Mouse (Mus musculus) T-helper 2 cell (primary cell): Measurements from ENCODE around the gene C1qtnf6.

Experiments used
- in situ Hi-C: fragments of 300-600 bp; cut with MboI, MseI; formaldehyde crosslinking; loops from one replicate; pipeline ENCODE4 v1.15.1; 2025; ENCODE audit warnings: high pct_unique_total_duplicates

The C1qtnf6 gene

DNA sequence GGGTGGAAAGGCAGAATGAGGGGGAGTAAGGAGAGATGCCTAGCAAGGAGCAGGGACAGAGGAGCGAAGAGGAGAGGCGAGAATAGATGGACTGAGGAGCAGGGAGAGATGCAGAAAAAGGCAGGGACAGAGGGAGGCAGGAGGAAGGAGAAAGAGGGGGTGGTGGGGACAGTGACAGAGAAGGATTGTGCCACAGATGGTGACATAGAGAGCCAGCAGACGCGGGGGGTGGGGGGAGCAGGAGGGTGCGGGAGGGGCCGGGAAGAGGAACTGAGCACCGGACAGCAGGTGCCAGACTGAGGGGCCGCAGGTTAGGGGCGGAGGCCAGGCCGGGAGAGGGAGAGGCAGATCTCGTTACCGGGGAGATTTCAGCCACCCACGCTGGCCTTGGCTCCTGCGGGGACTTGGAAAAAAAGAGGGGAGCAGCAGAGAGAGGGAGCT lies 13.4 kb upstream of the C1qtnf6 start, which contains the start of gene Sstr3:
Sstr3 (minus strand) TSS at position 125 of the 441 bp plus-strand sequence.
- in situ Hi-C loops, result loop anchor here (5.0 kb wide), 1 partner anchor 287 kb away; no protein-coding TSS in a partner anchor

DNA sequence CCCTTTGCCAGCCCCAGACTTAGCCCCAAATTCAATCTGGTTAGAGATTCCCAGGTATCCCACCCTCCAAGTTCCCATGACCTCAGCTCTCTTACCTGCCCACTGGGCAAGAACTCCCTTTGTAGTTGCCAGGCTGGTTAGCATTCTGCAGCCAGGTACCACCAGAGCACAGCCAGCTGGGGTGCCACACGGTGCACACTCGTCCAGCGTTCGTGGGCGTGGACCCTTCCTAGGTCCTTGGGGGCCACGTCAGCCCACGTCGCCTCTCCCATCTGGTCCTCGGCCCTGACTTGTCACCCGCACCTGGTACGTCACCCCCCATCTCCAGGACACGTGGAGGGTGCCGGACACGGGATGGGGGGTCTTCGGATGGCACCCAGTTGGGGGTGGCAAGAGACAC lies 12.8 kb upstream of the C1qtnf6 start:
- in situ Hi-C loops, result loop anchor here (5.0 kb wide), 1 partner anchor 287 kb away; no protein-coding TSS in a partner anchor

DNA sequence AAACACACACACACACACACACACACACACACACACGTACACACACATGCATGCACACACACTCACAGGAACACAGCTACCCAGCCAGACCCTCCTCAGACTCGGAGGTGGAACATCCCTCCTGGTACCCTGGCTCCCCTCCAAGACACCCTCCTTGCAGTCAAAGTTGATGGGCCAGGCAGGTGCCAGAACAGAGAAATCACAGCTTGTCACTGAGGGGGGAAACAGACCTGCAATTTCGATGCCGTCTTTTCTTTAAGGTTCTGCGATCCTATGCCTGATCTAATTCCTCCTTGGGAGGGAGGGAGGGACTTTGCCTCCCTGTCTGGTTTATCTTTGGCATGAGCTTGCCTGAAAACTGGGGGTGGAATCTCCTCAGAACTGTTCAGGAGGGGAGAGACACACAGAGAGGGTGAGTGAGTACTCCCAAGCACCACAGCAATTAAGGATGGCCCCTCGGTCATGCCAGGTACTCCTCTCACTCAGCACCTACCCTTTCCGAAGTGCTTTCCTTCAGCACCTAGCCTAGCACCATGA lies 11.6 kb upstream of the C1qtnf6 start:
- in situ Hi-C loops, result loop anchor here (5.0 kb wide), 1 partner anchor 286 kb away; no protein-coding TSS in a partner anchor

DNA sequence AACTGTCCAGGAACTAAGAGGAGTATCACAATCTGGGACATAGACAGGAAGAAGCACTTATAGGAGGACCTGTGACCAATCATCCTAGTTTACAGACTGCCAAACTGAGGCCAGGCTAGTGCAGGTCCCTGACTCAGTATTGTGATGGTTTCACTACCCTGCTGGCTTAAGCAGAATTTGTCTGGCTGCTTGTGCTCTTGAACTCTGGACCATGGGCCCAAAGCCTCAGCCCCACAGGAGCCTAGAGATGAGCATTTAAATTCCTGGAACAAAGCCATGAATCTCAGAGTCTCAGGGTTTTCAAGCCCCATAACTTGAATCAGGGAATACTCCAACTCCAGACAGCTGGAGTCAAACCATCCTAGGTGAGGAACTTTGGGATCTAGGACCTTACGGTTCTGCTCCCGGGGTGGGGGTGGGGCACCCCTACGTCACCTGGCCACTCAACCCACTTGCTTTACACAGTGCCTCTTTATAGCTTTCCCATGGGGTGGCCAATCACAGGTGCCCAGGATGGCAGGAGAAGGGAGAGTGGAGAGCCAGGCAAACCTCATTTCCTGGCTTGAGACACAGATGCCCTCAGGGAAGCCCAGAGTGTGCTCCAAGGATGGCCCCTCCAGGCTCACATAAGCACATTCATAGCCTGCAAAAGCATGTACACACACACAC lies 11.0 kb upstream of the C1qtnf6 start:
- in situ Hi-C loops, result loop anchor here (5.0 kb wide), 1 partner anchor 285 kb away; no protein-coding TSS in a partner anchor

DNA sequence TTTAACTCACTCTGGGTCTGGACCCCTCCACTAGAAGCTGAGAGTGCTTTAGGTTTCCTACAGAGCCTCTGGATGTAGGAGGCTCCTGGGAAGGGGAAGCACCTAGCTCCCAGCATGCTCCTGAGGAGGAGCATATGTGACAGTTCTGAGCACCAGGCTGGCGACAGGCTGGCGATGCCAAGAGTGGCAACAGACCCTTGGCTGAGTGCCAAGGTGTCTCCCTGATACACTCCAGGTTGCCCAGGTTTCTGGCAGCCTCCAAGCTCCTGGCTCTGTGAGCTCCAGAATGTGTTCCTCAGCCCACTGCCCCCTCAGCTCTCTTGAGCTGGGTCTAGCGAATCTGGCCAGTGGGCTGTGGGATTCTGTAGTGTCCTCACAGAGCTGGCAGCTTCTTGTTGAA lies 10.4 kb upstream of the C1qtnf6 start:
- in situ Hi-C loops, result loop anchor here (5.0 kb wide), 1 partner anchor 284 kb away; no protein-coding TSS in a partner anchor

DNA sequence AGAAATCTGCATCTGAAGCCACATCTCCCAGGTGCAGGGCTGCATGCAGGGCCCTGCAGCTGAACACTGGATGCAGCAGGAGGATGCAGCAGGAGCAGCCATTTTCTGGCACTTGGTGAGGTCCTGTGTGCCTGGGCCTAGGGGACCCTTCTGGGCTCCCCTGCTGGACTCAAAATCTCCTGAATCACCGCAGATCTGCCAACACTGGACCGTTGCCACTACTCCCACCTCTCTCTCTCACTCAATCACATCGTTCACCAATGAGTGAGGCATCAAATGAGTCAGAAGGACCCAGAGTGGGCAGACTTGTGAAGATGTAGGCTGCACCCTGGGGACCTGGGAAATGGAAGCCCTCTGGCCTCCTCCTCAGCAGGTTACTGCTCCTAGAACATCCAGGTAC lies 9.8 kb upstream of the C1qtnf6 start:
- in situ Hi-C loops, result loop anchor here (5.0 kb wide), 1 partner anchor 284 kb away; no protein-coding TSS in a partner anchor

DNA sequence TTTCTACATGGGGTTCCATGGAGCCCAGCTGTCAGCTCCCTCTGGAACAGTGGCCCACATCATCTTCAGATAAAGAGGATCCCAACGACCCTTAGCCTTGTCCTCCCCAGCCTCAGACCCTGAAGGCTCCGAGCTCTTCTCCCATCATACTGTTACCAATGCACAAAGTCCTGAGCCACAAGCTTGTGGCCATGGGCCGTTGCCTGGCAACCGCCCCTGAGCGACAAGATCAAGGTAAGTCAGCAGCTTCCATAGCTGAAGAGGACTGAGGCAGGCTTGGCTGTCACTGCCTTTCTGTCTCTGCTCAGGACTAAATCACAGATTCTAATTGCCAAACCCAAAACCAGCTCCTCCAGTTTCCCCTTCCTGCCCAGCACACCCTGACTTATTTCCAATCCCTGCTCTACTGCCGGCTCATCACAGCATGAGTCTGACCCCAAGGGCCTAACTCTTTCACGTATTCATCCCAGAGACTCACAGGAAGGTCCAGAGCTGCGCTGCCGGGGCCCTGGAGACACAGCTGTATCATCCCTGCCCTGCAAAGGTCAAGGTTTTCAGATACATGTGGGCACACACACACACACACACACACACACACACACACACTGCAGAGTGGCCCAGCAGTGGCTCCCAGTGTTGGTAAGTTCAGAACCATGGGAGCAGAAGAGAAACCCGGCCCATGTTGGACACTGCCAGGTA lies 4.7 kb upstream of the C1qtnf6 start:
- in situ Hi-C loops, result no loop called here

DNA sequence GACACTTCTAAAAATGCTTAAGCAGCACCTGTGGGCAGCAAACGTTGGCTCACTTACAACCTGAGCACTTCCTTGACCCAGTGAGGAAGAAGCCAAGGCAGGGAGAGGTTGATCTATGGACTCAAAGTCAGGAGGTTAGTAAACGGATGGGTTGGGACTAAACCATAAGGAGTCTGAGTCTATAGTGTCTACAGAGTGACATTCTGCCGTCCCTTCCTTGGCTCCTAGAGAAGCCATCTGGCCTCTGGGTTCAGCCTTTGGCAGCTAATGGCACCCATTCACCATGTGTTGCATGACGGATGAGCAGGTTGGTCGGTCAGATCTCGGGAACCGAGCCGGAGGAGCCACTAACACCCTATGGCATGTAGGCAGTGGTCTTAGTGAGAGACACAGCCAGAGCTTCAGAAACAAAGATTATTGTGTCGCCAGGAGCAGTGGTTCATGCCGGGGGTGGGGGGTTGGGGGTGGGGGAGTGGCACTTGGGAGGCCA lies 2.2 kb upstream of the C1qtnf6 start:
- in situ Hi-C loops, result loop anchor here (5.0 kb wide), 1 partner anchor 86 kb away; no protein-coding TSS in a partner anchor

DNA sequence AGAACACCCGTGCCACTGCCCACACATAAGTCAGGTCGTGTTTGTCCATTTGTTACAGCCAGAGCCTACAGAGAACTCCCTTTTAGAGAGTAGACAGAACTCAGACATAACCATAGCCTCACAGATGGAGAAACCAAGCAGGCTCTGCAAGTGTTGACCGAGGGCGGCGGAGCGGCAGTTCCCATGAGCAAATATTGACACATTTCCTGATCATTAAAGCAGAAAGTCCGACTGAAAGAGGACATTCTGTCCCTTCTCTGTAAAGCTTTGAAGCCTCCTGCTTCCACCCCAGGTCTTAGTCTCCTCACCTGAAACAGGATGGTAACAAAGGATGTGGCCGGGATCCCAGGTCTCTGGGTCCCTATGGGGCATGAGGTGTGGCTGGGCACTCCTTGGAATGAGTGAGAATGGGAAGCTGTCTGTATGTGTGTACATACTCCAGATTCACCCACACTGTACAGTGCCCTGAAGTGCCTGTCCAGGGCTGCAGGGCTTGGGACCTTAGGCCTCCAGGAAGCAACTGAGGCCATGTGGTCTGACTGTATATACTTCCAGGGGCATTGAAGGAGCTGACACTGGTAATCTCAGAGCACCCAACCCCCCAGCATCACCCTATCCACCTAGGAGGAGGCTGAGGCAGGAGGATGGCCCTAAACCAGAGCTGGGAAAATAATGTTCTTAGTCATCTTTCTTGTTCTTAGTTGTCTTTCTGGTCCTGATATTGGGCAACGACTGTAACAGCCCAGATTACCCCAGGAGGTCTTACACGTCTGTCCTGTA lies 1.5 kb upstream of the C1qtnf6 start:
- in situ Hi-C loops, result loop anchor here (5.0 kb wide), 1 partner anchor 85 kb away; no protein-coding TSS in a partner anchor

DNA sequence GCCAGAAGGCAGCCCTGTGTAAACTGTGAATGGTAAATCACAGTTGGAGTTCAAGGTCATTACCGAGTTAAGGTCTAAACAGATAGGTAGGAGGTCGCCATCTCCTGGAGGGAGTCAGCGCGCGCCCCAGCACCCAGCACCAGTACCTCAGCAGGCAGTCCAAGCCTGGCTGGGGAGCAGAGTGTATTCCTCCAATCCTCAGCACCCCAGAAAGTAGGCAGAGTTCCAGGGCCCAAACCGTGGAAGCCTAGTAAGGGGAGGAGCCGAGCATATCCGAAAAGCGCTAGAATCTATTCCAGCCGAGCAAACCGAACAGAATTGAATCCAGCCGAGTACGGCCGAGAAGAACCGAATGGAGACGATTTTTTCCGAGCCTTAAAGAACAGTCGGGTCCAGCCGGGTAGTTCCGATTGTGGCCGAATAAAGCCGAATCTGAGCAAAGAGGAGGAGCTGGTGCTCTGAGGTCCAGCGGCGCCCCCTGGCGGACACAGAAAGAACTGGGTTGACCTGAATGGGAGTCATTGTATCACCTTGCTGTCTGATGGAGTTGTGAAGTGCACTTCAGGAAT lies 769 bp upstream of the C1qtnf6 start:
- in situ Hi-C loops, result loop anchor here (5.0 kb wide), 1 partner anchor 85 kb away; no protein-coding TSS in a partner anchor

DNA sequence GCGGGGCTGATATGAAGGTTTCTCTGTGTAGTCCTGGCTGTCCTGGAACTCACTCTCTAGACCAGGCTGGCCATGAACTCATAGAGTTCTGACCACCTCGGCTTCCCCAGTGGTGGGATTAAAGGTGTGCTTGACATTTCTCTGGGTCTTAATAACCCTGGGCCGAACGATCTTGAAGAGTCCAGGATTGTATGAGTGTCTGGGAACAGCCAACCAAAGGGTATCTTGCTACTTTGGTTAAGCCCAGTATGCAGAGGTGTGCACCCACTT lies 170 bp upstream of the C1qtnf6 start:
- in situ Hi-C loops, result loop anchor here (5.0 kb wide), 1 partner anchor 84 kb away; no protein-coding TSS in a partner anchor

DNA sequence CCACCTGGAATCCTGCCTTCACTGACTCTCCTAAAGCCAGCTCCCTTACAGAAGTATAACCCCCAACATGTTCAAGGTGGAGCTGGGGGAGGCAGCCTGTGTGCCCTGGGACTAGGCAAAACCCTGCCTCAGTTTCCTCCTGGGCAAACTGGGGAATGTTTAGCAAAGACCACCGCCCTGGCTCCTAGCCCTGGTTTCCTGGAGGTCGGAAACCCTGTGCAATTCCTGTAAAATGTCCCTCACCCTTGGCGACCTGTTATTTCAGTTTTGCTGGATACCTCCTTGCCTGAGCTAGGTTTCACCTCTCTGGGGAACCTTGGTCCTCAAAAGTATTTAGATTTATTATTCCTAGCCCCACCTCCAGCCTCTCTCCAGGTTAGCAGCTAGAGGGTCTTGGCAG lies 1.1 kb downstream of the C1qtnf6 start:
- in situ Hi-C loops, result loop anchor here (5.0 kb wide), 1 partner anchor 83 kb away; no protein-coding TSS in a partner anchor

DNA sequence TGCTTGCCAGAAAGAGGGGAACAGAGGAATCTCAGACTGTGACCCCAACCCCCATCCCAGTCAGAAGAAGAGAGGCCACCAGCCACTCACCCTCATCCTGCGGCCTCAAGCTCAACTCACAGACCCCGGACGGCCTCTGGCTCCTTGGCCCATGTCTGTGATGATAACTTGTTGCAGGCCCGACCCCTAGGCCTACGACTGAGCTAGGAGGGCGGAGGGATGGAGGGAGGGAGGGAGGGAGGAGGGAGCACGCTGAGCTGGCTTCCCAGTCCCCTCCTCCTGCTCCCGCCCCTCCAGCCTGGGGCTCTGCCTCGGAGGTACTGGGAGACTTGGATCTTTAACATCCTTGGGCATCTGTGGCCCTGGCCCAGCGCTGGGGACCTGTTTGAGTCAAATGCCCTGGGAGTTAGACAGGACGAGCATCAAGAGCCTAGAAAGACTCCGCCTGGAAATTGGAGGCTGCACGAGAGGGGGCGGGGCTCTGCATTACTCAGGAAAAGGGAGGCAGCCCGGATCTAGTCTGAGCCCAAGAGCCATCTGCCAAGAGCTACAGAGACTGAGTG lies 1.7 kb downstream of the C1qtnf6 start:
- in situ Hi-C loops, result no loop called here

DNA sequence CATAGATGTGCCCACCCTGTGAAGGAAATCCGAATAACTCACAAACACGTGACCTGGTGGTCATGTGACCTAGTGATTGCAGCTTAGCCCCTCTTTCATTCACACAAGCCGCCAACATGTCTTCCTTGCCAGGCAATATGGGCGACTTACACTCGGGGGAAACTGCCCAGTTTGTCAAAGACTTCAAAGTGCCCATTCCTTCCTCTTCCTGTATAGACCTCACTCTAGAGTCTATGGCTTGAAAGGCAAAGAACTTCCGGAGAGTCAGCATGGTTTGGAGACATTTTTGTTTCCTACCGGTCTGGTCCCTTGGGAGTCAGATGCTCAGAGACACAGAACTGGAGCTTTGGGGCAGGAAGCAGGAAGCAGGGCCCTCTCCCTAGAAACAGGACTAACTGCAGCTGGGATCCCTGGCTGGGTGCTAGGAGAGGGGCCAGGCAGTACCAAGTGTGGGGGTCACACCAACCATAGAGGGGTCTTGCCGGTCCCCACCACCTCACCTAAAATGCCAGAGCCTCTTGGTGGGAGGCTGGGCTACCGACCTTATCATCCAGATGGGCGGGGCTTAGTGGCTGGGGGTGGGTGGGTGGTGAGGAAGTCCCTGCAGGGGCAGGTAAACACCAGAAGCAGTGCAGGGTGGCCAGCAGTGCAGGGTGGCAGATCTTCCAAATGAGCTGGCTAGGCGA lies 2.3 kb downstream of the C1qtnf6 start:
- in situ Hi-C loops, result no loop called here

DNA sequence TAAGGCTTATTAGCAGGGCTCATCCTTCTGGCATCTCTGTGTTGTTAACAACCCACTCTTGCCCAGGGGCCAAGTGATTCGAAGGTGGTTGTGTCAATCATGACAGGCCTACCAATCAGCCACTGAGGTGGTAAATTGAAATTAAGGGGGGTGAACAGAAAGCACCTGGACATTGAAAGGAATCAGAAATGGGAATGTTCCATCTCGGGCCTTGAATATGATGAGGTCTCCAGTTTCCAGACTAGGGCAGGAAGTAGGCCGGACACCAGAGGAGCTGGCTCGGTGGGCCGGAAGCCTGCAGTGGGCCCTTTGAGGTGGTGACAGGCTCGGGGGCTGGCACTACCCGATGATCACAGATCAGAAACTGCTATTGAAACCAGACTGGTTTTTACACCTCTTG lies 3.2 kb downstream of the C1qtnf6 start:
- in situ Hi-C loops, result no loop called here

DNA sequence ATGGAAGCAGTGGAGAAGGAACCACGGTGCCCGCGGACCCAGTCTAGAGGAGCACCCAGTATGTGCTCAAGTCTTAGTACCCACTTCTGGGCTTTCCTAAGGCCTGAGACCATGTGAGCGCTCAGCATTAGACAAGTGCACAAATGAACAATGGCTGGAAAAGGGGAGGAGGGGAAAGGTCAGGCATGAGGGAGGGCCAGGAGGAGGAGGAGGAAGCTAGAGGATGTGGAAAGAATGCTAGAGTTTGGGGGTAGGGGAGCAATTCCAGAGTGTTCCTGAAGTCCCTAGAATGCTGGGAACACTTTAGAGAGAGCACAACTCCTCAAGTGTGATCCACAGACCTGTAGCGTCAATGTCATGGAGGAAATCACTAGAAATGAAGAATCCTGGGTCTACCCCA lies 7.1 kb downstream of the C1qtnf6 start:
- in situ Hi-C loops, result no loop called here

DNA sequence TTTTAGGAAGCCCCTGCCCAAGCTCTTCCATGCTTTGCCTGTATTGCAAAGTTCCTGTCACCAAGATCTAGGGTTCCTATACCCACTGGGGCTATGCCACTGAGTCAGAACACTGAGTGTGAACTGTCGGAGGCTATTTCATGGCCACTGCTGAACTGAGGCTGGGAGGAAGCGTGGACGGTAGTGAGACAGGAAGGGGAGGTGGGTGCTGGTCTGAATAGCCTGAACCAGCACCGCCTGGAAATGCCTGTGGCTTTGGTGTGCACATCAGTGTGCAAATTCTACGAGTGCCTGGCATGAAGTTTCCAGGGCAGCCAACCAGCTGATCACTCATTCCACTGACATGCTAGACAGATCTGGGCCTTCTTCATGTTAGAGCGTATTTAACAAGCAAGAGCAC lies 9.3 kb downstream of the C1qtnf6 start:
- in situ Hi-C loops, result no loop called here

DNA sequence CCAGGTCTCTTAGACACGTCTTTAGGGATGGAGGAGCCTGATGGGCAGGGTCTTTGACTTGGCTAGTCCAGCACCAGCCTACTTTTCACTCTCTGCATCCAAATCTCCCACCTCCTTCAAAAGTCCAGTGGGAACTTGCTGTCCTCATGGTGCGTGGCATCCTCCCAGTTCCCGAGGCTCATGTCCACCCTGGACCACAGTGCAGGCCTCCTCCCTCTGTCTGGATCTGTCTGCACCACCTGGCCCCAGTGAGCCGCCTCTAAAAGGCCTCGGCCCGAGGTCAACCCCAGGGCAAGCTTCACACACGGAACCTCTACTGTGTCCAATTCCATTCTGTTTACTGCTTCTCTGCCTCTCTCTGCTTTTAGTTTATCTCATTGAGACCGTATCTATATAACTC lies 9.9 kb downstream of the C1qtnf6 start:
- in situ Hi-C loops, result no loop called here

DNA sequence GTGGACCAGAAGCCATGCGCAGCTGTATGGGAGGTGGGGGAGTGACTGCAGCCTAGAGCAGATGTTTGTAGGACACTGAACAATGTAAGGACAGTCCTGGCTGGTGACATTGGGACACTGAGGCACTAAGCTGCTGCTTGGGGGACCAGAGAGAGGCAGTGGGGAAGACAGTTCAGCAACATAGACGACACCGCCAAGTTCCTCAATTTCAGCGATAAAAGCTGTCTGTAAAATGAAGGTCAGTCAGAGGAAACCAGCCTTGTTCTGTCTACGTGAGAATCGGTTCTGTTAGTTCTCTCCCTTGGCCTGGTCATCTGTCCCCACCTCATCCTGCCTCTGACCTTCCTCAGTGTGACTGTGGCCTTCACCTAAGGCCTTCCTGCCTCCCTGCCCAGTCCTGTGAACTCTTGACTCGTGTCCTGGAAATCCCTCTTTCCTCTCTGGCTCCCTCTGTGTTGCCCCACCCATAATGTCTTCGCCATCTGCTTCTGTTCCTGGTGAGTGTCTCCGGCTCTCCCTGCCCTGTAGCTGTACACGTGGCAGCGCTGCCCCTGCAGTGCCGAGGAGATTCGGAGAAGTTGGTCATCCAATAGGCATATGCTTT lies 11.0 kb downstream of the C1qtnf6 start:
- in situ Hi-C loops, result no loop called here

DNA sequence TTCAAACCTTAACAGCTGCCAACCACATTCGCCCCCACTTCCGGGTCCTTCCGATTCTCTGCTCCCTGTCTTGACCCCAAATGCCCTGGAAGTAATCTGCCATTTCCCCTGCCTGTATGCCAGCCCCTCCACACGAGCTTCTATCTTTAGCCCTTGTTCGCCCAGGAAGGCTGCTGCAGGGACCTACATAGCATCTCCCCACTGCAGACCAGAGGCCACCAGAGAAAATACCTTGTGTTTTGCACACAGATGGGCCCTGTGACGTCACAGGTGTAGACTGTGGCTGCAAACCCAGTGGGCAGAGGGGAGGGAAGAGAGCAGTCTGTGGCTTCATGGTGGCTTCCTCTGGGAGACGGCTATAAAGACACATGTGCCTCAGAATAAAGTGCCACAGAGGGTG lies 13.0 kb downstream of the C1qtnf6 start:
- in situ Hi-C loops, result no loop called here
